Mouse (Mus musculus) fibroblast of lung, adult 2 months (primary cell): ENCODE measurements around the gene Epc2.
A peak's percentile ranks its signal among the peaks of the same experiment; 100 is the strongest.

Source experiments
- DNase-seq: peaks from one replicate; pipeline ENCODE4 v3.0.0-alpha.2; 2011; ENCODE audit warnings: low read depth

Epc2 gene

DNA sequence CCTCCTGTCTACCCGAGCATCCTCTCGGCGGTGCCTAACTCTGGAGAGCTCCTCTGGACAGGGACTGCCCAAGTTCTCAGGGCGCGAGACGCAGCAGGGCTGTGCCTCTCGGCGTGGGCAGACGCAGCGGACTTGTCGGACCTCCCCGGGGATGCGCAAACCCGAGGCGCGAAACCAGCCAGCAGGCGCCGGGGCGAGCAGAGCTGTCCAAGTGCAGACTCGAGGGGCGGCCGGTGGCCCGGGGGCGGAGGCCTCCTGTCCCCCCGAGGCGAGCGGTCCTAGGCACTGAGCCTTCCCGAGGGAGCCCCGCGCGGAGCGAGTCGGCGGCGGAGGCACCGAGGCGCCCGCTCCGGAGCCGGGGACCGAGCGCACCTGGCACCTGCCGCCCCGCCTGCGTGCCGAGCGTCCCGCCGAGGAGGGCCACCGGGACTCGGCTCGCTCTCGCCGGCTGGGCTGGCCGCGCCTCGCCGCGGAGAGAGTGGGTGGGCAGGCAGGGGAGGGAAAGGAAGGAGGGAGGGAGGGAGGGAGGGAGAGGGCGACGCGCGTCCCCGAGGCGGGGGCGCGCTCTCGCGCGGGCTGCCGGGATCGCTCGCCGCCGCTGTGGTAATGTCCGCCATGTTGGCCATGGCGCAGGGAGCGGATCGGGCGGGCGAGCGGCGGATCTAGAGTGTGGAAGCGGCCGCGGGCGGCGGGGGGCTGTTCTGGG lies at the start of gene Epc2:
Epc2 (plus strand) TSS at position 556 of the 706 bp plus-strand sequence.
- DNase-seq = peak; percentile 26

DNA sequence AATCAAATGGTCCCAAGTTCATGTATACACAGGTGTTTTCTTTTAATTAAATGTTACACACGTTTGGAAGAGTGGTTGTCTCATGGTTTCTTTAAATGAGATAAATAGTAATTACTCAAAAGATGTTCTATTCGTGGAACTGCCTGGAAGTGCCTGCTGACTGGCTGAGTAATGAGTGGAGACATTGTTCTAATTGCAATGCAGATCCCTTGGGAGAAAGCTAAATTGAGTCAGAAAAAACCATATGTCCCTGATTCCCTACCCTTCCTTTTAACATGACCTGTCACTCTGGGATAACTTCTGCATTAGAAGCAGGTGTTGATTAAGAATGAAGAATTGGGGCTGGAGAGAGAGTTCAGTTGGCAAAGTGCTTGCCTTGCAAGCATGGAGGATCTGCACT lies 45.3 kb upstream of the Epc2 start:
- DNase-seq = no peak

DNA sequence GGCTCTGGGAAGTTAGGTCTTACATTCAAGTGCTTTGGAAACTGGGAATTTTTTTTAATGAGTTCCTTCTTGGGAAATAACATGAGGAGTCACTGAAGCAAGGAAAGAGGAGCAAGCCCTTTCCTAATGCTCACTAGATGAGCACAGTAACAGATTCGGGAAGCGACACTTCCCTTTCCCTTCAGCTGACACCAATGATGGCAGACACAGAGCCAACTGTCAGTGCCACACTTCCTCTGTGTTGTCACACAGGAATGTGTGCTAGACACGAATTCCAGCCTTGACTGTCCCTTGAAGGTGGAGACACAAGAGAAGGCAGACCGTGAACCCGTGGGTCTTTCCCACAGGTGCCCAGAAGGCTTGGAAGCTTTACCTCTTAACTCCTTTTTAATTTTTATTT lies 39.6 kb upstream of the Epc2 start:
- DNase-seq = no peak

DNA sequence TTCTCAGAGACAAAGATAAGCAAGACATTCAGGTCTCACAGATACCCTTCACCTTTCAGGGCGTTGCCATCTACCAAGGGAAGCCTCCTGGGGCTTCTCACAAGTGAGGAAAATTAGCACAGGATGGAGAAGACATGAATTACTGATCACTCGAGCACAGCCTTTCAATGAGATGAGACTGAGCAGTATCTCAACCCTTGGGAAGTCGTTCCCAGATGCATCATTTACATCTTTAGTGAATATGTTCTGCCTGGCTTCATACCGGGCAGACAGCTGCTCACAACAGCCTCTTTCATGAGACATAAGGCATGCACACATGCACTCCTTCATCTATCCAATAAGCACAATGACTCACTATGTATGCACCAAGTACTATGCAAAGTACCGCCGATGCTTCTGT lies 38.7 kb upstream of the Epc2 start:
- DNase-seq = no peak

DNA sequence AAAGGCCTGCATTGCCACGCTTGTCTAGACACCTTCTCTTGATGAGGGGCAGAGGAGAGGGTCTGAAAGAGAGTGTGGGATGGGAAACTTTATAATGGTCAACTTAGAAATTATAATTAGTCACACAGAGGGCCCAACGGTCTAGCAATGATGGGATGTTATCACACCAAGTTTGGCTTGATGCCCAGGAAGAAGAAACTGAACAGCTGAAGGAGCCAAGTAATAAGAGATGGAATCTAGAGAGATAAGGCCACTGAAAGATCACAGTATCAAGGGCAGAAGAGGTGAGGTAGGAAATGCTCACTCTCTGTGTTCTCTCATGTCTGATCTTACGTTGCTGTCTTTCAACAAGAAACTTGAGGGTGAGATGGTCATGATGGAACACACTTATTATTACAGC lies 35.4 kb upstream of the Epc2 start:
- no peak for DNase-seq

DNA sequence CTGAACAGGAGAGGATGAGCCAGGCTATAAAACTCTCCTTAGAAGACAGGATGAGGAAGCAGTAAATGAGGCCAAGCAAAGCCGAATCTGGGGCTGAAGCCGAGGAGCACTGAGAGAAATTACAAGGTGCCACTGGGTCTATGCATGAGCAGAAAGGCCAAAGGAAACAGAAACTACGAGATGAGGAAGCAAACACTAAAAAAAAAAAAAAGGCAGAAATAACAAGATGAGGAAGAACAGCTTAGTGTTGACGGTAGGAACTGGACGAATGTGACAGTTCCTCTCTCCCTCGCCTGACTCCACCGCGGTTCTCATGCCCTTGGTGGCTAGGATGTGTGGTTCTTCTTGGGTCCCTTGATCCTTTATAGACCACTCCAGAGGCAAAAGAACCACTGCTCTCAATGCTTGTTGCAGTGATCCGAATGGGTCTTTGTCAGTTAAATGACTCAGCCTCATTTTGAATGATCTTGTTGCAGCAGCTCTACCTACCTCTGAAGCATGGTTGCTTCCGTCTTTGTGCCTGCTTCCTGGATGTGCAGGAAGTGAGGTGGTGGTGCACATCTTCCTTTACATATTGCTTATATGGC lies 34.2 kb upstream of the Epc2 start:
- DNase-seq = no peak

DNA sequence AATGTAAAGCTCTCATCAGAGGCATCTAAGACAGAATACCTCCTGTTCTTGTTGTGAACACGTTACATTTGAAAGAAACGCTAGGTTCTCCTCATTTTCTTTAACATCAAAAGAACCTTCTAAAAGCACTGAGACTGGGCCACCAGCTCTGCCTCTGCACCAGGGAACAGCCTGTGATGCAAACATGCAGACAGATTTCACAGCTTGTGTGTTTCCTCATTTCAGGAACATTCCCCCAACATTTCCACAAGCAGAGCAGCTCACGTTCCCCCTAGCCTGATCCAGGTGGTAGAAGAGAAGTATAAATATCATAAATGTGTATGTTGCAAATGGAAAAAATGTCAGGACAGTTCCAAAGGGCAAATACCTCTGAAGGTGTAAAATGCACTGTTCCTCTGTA lies 30.9 kb upstream of the Epc2 start:
- DNase-seq = no peak

DNA sequence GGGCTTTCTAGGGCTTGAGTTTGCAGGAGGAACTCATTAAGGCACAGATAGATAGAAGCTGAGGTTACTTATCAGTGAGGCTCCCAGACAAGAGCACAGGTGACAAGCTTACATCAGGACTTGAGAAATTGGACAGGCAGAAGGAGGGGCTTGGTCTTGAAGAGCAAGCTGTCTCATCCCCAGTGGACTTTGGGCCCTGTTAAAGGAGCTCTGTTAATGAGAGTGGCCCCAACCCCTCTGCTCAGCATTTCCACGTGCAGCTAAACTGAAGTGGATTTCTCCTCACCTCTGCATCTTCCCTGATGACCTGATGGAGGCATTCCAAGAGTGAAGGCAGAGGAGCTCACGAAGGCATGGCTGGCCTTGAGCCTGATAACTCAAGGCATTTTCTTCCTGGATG lies 27.4 kb upstream of the Epc2 start:
- DNase-seq = no peak

DNA sequence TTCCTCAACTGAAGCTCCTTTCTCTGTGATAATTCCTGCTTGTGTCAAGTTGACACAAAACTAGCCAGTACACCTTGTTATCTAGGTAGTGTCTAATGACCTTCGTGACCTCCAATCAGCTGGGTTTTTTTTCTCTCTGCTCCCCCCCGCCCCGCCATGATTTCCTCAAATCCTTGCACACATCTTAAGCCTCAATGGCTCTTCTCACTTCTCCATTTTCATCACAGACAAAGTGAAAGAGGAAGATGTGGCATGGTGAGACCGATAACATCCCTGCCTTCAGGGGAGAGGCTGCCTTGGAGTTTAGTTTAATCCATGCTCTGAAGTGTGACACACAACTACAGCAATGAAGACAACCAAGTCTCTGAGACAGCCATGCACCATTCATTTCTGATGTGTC lies 26.5 kb upstream of the Epc2 start:
- DNase-seq = no peak

DNA sequence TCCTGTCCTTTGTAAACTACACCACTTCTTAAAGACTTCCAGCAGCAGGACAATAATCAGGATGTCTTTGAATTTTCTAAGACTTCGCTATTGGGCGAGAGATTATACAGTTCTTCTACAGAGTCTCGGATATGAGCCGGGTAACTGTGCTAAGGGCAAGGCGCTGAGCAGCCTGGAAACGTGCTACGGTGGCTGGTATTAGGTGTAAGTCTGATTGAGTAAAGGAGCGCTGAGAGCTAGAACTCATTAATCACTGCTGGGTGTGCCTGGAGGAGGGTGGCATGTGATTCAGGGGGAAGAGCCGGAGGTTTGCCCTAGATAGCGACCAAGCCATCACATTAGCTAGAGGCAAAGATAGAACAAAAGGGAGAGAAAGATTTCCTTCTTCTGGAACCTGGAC lies 25.1 kb upstream of the Epc2 start:
- DNase-seq = no peak

DNA sequence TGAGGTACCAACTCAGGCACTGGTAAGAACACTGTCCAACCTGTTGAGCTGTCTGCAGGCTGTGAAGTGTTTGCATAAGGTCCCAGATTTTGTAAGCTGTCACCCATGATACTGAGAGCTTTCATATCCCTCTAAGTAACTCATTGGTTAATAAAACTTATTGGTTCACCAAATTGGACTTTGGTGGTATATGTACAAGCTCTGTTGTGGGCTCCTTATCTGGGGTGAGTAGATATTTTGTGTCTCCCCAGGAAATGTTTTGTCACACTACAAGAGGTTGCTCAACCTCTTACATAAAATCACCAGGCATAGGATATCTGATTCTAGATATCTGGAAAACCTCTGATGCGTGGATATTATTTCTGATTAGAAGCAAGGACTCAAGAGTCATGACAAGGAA lies 20.3 kb upstream of the Epc2 start:
- DNase-seq = no peak

DNA sequence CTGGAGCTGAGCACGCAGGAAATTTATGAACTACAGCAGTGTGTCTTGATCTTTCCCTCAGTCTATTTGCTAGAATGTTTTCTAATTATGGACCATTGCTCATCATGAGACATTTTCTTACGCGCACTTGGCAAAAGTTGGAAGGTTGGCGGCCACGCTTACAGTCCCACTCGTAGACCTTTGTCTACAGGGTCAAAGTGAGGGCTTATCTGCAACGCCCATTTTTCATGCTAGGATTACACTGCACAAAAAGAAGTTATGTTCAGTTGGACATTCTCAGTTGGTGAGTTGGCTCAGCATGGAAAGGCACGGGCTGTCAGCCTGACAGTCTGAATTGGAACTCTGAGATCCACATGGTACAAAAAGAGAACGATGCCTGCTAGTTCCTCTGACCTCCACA lies 18.1 kb upstream of the Epc2 start:
- no peak for DNase-seq

DNA sequence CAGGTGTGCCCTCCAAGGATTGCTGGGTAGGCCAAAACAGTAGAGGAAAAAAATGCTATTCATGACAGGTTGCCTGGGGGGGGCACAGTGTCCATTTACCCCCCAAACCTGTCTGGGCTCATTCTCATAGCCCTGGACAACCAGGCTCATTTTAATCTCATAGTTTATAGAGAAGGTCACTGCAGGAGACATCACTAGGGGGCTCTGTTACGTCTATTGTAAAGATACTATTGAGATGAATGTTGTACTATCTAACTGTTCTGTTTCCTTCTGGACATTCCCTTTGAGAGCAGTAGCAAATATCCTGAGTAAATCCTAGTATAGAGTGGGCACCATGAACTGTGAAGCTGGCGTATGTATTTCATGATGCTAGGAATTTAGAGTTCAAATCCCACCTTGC lies 5.0 kb upstream of the Epc2 start:
- no peak for DNase-seq

DNA sequence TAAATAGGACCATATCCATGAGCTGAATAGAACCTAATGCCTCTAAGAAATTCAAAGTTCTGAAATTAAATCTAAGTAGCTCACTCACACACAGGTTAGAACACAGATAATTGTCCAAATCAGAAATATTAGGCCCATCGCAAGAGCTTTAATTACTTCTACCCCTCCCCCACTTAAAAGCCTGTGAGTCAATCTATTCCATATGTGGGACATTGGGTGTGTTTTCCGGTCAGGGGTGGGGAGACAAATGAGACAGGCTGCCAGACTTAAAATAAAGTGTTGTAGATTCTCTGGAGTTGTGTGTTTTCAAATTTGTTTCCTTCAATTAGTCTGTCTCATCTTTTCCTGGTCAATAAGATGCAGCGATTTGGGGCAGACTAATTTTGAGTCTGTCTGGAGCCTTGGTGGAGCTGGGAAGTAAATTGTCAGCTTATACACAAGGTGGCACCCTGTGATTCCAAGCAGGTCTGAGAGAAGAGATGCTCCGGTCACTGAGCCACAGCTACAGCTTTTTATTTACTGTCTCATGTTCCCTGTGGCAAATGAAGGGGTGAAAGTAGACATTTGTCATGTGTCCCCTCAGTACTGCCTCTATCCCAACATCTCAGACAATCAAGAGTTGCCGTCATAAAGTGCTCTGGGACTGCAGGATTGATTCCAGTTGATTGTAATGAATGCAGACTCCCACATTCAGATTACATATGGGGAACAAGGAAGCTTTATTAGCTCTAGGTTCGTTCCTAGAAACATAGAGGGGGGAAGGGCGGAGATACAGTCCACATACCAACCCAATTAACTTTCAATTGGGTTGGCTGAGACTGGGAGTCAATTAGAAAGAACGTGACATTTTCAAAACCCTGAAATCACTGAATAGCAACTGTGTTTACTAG lies 3.5 kb upstream of the Epc2 start:
- no peak for DNase-seq

DNA sequence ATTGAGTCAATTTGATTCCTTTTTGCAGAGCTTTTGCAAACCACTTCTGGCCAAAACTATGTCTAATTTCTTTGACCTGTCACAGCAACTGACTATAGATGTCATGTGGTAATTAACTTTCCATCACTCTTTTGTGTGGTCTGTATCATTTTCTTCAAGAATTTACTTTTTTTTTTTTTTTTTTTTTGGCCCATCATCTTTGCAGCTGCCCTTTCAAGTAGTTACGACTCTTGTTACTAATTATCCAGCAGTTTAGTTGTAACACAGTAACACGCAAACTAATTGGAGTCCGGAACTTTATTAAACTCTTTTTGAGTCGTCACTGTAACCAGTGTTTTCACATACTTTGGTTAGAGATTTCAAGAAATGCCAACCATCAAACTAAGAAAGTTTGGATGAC lies 819 bp upstream of the Epc2 start:
- DNase-seq = no peak

DNA sequence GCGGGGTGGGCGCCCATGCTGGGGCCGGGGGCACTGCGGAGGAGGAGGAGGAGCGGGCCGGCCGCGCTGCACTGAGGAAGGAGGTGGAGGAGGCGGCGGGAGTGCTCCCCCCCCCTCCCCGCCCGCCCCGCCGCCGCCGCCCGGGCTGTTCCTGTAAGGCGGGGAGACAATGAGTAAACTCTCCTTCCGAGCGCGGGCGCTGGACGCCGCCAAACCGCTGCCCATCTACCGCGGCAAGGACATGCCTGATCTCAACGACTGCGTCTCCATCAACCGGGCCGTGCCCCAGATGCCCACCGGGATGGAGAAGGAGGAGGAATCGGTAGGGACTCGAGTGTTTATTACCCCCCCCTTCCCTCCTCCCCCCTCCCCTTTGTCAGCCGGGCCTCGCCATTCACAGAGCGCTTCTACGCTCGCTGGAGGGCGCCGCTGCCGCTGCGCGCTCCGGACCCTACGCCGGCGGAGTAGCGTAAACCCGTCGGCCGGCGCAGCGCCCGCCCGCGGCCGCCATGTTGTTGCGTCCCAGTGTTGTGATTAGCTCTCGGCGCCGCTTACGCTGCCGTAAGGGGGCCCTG lies 438 bp downstream of the Epc2 start:
- DNase-seq = peak; percentile 79

DNA sequence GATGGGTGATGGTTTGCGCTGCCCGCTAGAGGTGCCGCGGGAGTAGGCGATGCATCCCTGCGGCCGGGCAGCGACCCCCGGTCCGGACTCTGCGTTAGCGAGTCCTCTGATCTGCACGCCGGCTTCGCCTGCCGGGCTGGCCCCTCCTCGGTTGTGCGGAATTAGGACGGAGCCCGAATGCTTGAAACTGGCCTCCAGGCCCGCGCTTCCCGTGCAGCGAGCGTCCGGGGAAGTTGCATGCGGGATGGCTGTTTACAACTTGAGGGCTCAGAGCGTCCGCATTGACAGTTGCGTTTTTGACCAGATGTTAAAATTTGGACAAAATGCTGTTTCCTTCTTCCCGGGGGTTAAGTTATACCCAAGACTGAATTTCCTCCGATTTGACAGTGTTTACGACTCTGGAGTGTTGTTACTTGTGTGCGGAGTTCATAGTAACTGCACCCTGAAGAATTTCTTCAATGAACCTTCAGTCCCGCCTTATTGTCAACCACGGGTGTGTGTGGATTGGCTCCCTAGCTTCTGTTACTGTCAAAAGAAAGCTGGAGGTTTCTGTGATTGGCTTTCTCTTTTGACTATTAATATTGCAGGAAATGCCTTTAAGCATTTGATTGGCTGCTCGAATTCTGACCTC lies 1.3 kb downstream of the Epc2 start:
- peak; percentile 68 for DNase-seq

DNA sequence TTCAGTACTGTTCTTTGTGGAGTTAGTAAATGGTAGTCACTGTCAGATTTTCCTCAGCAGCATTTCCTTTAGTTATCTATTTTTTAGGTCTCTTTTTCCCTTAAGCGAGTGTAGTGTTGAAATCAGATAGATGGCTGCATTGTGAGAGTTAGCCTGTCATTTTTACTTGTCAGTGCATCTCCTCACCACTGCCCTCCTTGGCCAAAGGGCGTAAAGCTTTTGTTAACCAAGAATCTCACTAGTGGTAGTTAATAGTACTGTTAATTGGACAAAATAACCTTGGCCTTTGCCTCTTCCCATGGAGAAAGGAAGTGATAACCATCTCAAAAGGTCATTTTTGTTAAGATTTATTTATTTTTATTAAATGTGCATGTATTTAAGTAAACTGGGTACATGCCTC lies 6.5 kb downstream of the Epc2 start:
- DNase-seq = no peak

DNA sequence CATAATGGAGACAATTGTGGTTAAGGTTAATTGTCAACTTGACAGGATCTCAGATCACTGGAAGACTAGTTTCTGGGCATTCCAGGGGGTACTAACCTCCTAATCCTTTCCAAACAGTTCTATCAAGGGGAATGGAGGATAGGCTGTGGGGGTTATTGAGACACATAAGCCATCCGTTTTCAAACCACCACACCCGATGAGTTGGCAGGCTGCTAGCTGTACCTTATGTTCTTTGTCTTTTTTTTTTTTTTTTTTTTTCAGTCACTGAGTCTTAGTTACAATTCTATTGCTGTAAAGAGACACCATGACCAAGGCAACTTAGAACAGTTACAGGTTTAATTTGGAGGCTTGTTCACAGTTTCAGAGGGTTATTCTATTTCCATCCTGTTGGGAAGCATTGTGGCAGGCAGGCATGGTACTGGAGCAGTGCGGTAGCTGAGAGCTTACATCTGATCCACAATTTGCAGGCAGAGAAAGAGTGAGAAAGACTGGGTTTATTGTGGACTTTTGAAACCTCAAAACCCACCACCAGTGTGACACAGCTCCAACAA lies 14.5 kb downstream of the Epc2 start:
- no peak for DNase-seq

DNA sequence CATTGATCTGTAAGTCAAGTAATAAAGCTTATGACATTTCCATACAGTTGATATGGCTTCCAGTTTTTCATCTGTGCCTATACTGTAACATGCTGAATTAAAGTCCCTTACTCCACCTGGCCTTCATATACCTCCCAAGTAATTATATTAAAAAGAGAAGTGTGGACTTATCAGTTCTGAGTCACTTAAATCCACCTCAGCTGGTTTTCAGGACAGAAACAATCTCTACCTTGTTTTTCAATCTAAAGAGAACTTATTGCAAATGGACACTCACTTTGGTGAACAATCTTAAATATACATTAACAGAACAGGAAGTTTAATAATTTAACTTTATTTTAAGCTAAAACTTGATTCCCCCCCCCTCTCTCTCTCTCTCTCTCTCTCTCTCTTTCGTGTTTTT lies 15.8 kb downstream of the Epc2 start:
- DNase-seq = no peak

DNA sequence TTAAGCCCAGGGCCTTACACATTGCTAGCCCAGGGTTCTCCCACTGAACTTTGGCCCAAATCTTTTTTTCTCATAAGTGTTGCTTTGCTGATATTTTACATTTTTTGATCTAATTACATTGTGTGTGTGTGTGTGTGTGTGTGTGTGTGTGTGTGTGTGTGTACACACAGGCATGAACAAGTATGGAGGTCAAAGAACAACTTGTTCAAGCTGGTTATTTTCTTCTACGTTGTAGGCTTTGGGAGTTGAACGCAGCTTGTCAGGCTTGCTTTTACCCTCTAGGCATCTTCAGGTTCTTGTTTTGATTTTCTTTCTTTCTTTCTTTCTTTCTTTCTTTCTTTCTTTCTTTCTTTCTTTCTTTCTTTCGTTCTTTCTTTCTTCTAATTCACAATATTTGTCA lies 19.9 kb downstream of the Epc2 start:
- no peak for DNase-seq
